Mouse (Mus musculus): ENCODE measurements at regions not wholly inside any gene's neighbourhood (a gene's known extent, or its start where the extent isn't known, plus 50 kb on each side); places are given as distances from the start of the nearest gene placed in this dataset.

- no peak for TF ChIP-seq CTCF (IDR thresholded peaks at IDR 0.05; ENCODE audit: extremely low read depth, insufficient read depth, low read length)
- no peak for TF ChIP-seq POLR2A (IDR thresholded peaks at IDR 0.05; ENCODE audit: extremely low read depth, insufficient read depth, low read length)
Observed at GRCm38 (mm10) chr1:120935321-120935720, 333.1 kb downstream of the En1 start.

All from cortical plate, adult 2 months (tissue).